Mouse (Mus musculus) left cerebral cortex, adult 2 months (tissue): ENCODE results near the gene Upk3a. TPM values are rescaled to one million over a fixed set of nuclear protein-coding genes. Genes with fewer than 3 reads are reported as not detected.
A peak's percentile ranks its signal among the peaks of the same experiment; 100 is the strongest.

ENCODE experiments used
- DNase-seq, 2 experiments: peaks; one replicate each; pipeline ENCODE4 v3.0.0; 2021 to 2022; ENCODE audit warnings: low spot score in 2 of 2, mixed read lengths in 1 of 2; ENCODE audit errors: extremely low spot score in 1 of 2
- H3K27ac ChIP-seq: fragments of 200-600 bp; 2 replicates; pipeline ENCODE4 v1.8.1; 2022
- H3K4me3 ChIP-seq: fragments of 200-600 bp; 2 replicates; pipeline ENCODE4 v1.8.1; 2022
- CTCF ChIP-seq: fragments of 200-600 bp; IDR thresholded peaks from 2 replicates; pipeline ENCODE4 v1.8.1; 2022; ENCODE audit warnings: antibody characterized with exemption, mild to moderate bottlenecking, moderate library complexity
- intact Hi-C: fragments of 180-260 bp; cut with DNase I; formaldehyde crosslinking; loops from one replicate; pipeline ENCODE4 v1.15.1; 2025
- total RNA-seq, 2 experiments: library from RNA; stranded (reverse); gene quantifications; 2 replicates each; pipeline ENCODE4 v1.2.3; 2021

Gene Upk3a
- total RNA-seq, 2 experiments from 2014 or later = not detected

- H3K4me3 ChIP-seq = peak overlapping the region; percentile 70
- no peak for DNase-seq
- intact Hi-C loops = no loop called here
- no peak for TF ChIP-seq CTCF
- peak overlapping the region; percentile 84 for H3K27ac ChIP-seq
These were observed 20.4 kb downstream of the Upk3a start for GRCm38 (mm10) chr15:85037343-85037690.

- Histone ChIP-seq H3K4me3 (0 out of 2 replicates have a peak overlapping the region, but pooled peaks have one; percentile 9), H3K27ac (peak overlapping the region; percentile 86)
- TF ChIP-seq CTCF = no peak
- DNase-seq = no peak
- intact Hi-C loops = no loop called here
These were observed 24.7 kb downstream of the Upk3a start for GRCm38 (mm10) chr15:85041546-85042225.

GRCm38 (mm10) chr15:85042361-85042954, 25.5 kb downstream of the Upk3a start:
- Histone ChIP-seq H3K27ac (peak overlapping the region; percentile 86), H3K4me3 (no peak overlapping the region)
- TF ChIP-seq CTCF = peak; percentile 74
- intact Hi-C loops = no loop called here
- DNase-seq = peak; percentile 66 to 68

- Histone ChIP-seq H3K27ac (peak overlapping the region; percentile 86), H3K4me3 (no peak overlapping the region)
- intact Hi-C loops = loop anchor here (1.0 kb wide), 1 partner anchor 42 kb away; no protein-coding TSS in a partner anchor
- no peak for DNase-seq
- TF ChIP-seq CTCF = no peak
These were observed 26.2 kb downstream of the Upk3a start for GRCm38 (mm10) chr15:85043116-85043515.

- H3K4me3 ChIP-seq = no peak overlapping the region
- intact Hi-C loops = loop anchor here (1.0 kb wide), 1 partner anchor 42 kb away; no protein-coding TSS in a partner anchor
- DNase-seq = no peak
- H3K27ac ChIP-seq = peak overlapping the region; percentile 86; the same call in 1 of the 2 replicates
- TF ChIP-seq CTCF = no peak
These were observed 26.8 kb downstream of the Upk3a start for GRCm38 (mm10) chr15:85043761-85044160.

GRCm38 (mm10) chr15:85046230-85046950, 29.4 kb downstream of the Upk3a start:
- DNase-seq = no peak
- TF ChIP-seq CTCF = no peak
- intact Hi-C loops = no loop called here
- H3K27ac ChIP-seq = 0 out of 2 replicates have a peak overlapping the region, but pooled peaks have one; percentile 17
- no peak overlapping the region for H3K4me3 ChIP-seq

GRCm38 (mm10) chr15:85047865-85048264, 30.9 kb downstream of the Upk3a start:
- H3K27ac ChIP-seq = no peak overlapping the region
- intact Hi-C loops = no loop called here
- no peak for DNase-seq
- TF ChIP-seq CTCF = no peak
- no peak overlapping the region for H3K4me3 ChIP-seq

GRCm38 (mm10) chr15:85049758-85050157, 32.8 kb downstream of the Upk3a start:
- H3K4me3 ChIP-seq = no peak overlapping the region
- intact Hi-C loops = no loop called here
- no peak for TF ChIP-seq CTCF
- no peak for DNase-seq
- no peak overlapping the region for H3K27ac ChIP-seq

GRCm38 (mm10) chr15:85054098-85054497, 37.2 kb downstream of the Upk3a start:
- no peak for TF ChIP-seq CTCF
- Histone ChIP-seq H3K27ac (no peak overlapping the region), H3K4me3 (no peak overlapping the region)
- DNase-seq = no peak
- intact Hi-C loops = no loop called here

GRCm38 (mm10) chr15:85055186-85055585, 38.2 kb downstream of the Upk3a start:
- intact Hi-C loops = no loop called here

GRCm38 (mm10) chr15:85063421-85063820, 46.5 kb downstream of the Upk3a start:
- no peak for DNase-seq
- intact Hi-C loops = no loop called here
- no peak overlapping the region for H3K4me3 ChIP-seq
- no peak overlapping the region for H3K27ac ChIP-seq
- TF ChIP-seq CTCF = no peak

More at GRCm38 (mm10) chr15:85055186-85055585, 38.2 kb downstream of the Upk3a start:
- DNase-seq = no peak
- no peak for TF ChIP-seq CTCF
- no peak overlapping the region for H3K4me3 ChIP-seq
- no peak overlapping the region for H3K27ac ChIP-seq

- peak in 1 of 2 experiments; percentile 25 for DNase-seq
These were observed 53.6 kb downstream of the Upk3a start for GRCm38 (mm10) chr15:85070561-85070960.

More at GRCm38 (mm10) chr15:85070561-85070960, 53.6 kb downstream of the Upk3a start:
- Histone ChIP-seq H3K4me3 (no peak overlapping the region), H3K27ac (no peak overlapping the region)
- peak; percentile 89 for TF ChIP-seq CTCF
- intact Hi-C loops = loop anchor here (1.0 to 5.0 kb wide), 4 partner anchors 53 to 313 kb away; partner anchors contain the start of gene Upk3a

Other genes starting within 250 kb of the Upk3a start
- gene Phf21b, start 161.1 kb upstream of the Upk3a start, total RNA-seq = 10 to 100 TPM; 18.8 to 31.9 TPM
- 1 to 10 TPM; 1.1 to 1.3 TPM for gene Gm29666, start 97.1 kb upstream of the Upk3a start, total RNA-seq
- 10 to 100 TPM; 32.0 to 33.2 TPM for gene Nup50, start 93.7 kb upstream of the Upk3a start, total RNA-seq
- gene 5031439G07Rik, start 28.6 kb upstream of the Upk3a start, total RNA-seq = 10 to 100 TPM; 72.8 to 94.8 TPM
- gene Fam118a, start 11.8 kb downstream of the Upk3a start, total RNA-seq = 10 to 100 TPM; 24.4 to 25.3 TPM
- gene Smc1b, start 114.8 kb downstream of the Upk3a start, total RNA-seq = not detected
- gene Ribc2, start 114.9 kb downstream of the Upk3a start, total RNA-seq = under 1 TPM in 1 of 2 experiments, not detected in 1; 0.27 TPM
- gene Fbln1, start 188.8 kb downstream of the Upk3a start, total RNA-seq = 10 to 100 TPM; 11.4 to 14.4 TPM